Mouse (Mus musculus): ENCODE results near the gene Actg1. TPM values are rescaled to one million over a fixed set of nuclear protein-coding genes. Genes with fewer than 3 reads are reported as not detected.

Actg1 gene
- polyA plus RNA-seq, 1 experiment from 2014 or later = 1,136 TPM

DNA sequence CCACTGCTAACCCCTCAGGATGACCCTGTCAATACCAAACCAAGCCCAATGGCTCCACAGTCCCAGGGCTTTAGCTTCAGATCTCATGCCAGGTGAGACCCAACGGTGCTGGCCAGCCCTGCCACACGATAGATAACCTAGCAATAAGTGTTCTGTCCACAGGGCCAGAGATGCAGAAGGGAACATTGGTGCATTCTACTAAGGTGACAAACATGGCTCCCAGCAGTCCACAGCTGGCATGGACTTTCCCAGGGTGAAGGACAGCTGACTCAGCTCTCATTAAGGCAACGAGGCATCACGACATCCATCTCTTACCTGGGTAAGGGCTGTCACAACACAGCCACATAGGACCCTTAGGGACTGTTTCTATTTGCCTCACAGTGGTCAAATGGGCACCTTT, 32.8 kb upstream of the Actg1 start:
- peak overlapping the region; percentile 88 to 95 for H3K27ac ChIP-seq (replicated peaks in 1 of 2; ENCODE audit: control insufficient read depth in 1 of 2, insufficient read depth in 1 of 2, low read depth in 2 of 2, low read length in 2 of 2)

DNA sequence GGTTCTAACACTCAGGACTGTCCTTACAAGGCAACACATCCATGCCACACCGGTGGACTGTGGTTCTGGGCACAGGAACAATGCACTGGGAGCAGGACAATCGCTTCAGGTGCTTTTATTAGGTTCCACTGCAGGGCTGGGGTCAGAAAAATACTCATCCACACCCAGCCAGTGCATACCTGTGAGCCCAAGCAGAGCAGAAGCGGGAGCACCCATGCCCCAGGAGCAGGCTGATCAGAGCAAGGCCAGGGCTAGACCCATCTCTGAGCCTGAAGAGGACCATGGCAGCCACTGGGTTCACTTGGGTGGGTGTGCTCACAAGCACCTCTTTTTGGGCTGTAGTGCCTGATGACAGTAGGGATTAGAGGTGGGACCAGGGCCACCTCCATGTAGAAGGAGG, 31.9 kb upstream of the Actg1 start:
- Histone ChIP-seq H3K36me3 (ENCODE audit: control insufficient read depth, insufficient read depth, low read length) (peaks cover 75% of the 10 kb centered on the region), H3K9ac (ENCODE audit: low read length) (no peak overlapping the region), H3K4me1 (ENCODE audit: control insufficient read depth in 2 of 2, insufficient read depth in 2 of 2, low read length in 2 of 2) (peaks cover 25 to 53% of the 10 kb centered on the region in 2 experiments), H3K27ac (replicated peaks in 1 of 2; ENCODE audit: control insufficient read depth in 1 of 2, insufficient read depth in 1 of 2, low read depth in 2 of 2, low read length in 2 of 2) (no peak overlapping the region), H3K9me3 (ENCODE audit: control insufficient read depth, low read length) (no peaks in the 10 kb centered on the region), H3K4me2 (ENCODE audit: low read length) (no peak overlapping the region), H3K4me3 (ENCODE audit: control insufficient read depth in 1 of 2, insufficient read depth in 1 of 2, low read depth in 1 of 2, low read length in 2 of 2) (no peak overlapping the region), H3K27me3 (ENCODE audit: control insufficient read depth, insufficient read depth, low read length) (no peaks in the 10 kb centered on the region)
- 89% methylated on average over 3 of the region's 3 CpGs for WGBS
- ATAC-seq (ENCODE audit: insufficient number of reproducible peaks, insufficient read depth, low FRiP score, low read depth) = no peak

More for the DNA sequence above, 32.8 kb upstream of the Actg1 start:
- Histone ChIP-seq H3K36me3 (ENCODE audit: control insufficient read depth, insufficient read depth, low read length) (peaks cover 75% of the 10 kb centered on the region), H3K4me1 (ENCODE audit: control insufficient read depth in 2 of 2, insufficient read depth in 2 of 2, low read length in 2 of 2) (peaks cover 30 to 61% of the 10 kb centered on the region in 2 experiments), H3K4me2 (ENCODE audit: low read length) (no peak overlapping the region), H3K9ac (ENCODE audit: low read length) (peak overlapping the region; percentile 62), H3K4me3 (ENCODE audit: control insufficient read depth in 1 of 2, insufficient read depth in 1 of 2, low read depth in 1 of 2, low read length in 2 of 2) (no peak overlapping the region), H3K9me3 (ENCODE audit: control insufficient read depth, low read length) (no peaks in the 10 kb centered on the region), H3K27me3 (ENCODE audit: control insufficient read depth, insufficient read depth, low read length) (no peaks in the 10 kb centered on the region)
- 90% methylated on average over 4 of the region's 4 CpGs for WGBS
- ATAC-seq (ENCODE audit: insufficient number of reproducible peaks, insufficient read depth, low FRiP score, low read depth) = no peak

DNA sequence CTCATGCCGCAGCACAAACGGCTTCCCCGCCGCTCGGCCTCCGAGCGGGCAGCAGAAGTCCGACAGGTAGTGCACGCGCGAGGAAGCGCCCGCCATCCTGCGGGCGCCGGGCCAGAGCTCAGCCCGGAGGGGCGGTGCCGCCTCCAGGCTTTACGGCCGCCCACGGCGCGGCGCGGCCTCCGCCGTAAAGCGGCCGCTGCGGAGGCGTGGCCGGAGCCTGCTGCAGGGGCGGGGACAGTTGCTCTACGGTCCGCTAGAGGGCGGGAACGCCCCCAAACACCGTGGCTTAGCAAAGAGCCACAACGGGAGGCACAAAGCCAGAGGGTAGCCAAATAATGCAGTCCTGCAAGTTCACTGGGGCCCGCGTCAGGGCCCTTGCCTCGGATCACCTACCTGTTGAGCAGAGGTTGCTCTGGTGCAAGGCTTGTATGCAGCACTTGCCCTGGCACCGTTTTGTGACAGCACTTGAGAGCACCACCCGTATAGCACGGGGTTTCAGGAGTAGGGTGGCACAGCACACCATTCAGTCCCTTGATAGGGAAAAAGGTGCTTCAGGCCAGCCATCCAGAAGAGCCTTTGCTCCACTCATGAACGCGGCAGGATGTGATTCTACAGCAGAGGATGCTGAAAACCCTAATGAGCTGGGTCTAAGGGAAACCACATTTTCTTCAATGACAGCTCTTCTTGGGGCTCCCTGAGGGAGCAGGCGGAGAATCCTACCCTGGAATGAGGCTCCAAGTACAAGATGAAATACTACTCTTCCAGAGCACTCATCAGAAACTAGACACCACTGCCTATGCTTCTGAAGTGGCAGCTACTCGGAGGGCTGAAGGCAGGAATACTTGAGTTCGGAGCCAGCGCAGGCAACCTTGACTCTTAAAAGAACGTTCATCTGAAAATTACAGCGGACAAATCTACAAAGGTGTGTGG, 30.5 kb upstream of the Actg1 start, which contains the start of gene Faap100:
Gene Faap100 (minus strand): TSS at position 154 of the 930 bp plus-strand sequence.
- ATAC-seq (ENCODE audit: insufficient number of reproducible peaks, insufficient read depth, low FRiP score, low read depth) = peak; percentile 68
- peaks cover 75% of the 10 kb centered on the region for H3K36me3 ChIP-seq (ENCODE audit: control insufficient read depth, insufficient read depth, low read length)
- peak within 1 kb of the TSS; percentile 97 for H3K4me2 ChIP-seq (ENCODE audit: low read length)
- H3K9me3 ChIP-seq (ENCODE audit: control insufficient read depth, low read length) = no peaks in the 10 kb centered on the region
- H3K4me1 ChIP-seq (ENCODE audit: control insufficient read depth in 2 of 2, insufficient read depth in 2 of 2, low read length in 2 of 2) = peaks cover 28 to 59% of the 10 kb centered on the region in 2 experiments
- H3K9ac ChIP-seq (ENCODE audit: low read length) = peak within 1 kb of the TSS; percentile 89
- 8% methylated on average over 54 of the region's 54 CpGs for WGBS
- peak within 1 kb of the TSS; percentile 78 to 79 for H3K27ac ChIP-seq (replicated peaks in 1 of 2; ENCODE audit: control insufficient read depth in 1 of 2, insufficient read depth in 1 of 2, low read depth in 2 of 2, low read length in 2 of 2)
- H3K27me3 ChIP-seq (ENCODE audit: control insufficient read depth, insufficient read depth, low read length) = no peaks in the 10 kb centered on the region
- peak within 1 kb of the TSS; percentile 79 for H3K4me3 ChIP-seq (ENCODE audit: control insufficient read depth in 1 of 2, insufficient read depth in 1 of 2, low read depth in 1 of 2, low read length in 2 of 2)

DNA sequence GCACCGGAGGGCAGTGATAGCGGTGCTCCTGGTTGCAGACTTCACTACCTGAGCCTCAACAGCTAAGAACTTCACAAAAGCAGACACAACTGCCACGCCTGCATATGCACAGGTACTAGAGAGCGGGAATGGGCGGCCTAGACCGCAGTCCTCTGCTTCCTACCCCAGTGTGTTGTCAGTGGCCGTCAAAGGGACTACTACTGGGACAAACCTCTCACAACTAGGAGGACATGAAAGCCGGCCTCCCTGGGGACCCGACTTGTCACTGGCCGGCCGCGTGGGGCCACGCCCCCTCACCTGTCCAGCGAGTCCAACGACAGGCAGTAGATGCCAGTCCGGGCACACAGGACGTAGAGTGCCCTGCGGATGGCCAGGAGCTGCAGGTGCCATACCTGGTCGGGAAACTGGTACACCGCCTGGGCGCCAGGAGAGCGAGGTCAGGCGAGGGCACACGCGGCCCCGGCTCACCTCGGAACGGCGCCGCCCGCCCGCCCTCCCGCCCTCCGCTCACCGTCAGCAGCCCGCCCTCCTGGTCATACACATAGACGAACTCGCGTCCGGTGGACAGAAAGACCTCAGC, 29.8 kb upstream of the Actg1 start:
- WGBS = 2% methylated on average over 40 of the region's 40 CpGs
- H3K27ac ChIP-seq (replicated peaks in 1 of 2; ENCODE audit: control insufficient read depth in 1 of 2, insufficient read depth in 1 of 2, low read depth in 2 of 2, low read length in 2 of 2) = peak overlapping the region; percentile 6 to 78; a peak in 1 of 4 replicates
- H3K4me2 ChIP-seq (ENCODE audit: low read length) = peak overlapping the region; percentile 97
- no peaks in the 10 kb centered on the region for H3K27me3 ChIP-seq (ENCODE audit: control insufficient read depth, insufficient read depth, low read length)
- peak overlapping the region; percentile 79 for H3K4me3 ChIP-seq (ENCODE audit: control insufficient read depth in 1 of 2, insufficient read depth in 1 of 2, low read depth in 1 of 2, low read length in 2 of 2)
- peaks cover 26 to 61% of the 10 kb centered on the region in 2 experiments for H3K4me1 ChIP-seq (ENCODE audit: control insufficient read depth in 2 of 2, insufficient read depth in 2 of 2, low read length in 2 of 2)
- no peaks in the 10 kb centered on the region for H3K9me3 ChIP-seq (ENCODE audit: control insufficient read depth, low read length)
- H3K9ac ChIP-seq (ENCODE audit: low read length) = peak overlapping the region; percentile 89
- H3K36me3 ChIP-seq (ENCODE audit: control insufficient read depth, insufficient read depth, low read length) = peaks cover 75% of the 10 kb centered on the region
- ATAC-seq (ENCODE audit: insufficient number of reproducible peaks, insufficient read depth, low FRiP score, low read depth) = 0 out of 2 replicates have a peak, but pooled peaks have one; percentile 2

DNA sequence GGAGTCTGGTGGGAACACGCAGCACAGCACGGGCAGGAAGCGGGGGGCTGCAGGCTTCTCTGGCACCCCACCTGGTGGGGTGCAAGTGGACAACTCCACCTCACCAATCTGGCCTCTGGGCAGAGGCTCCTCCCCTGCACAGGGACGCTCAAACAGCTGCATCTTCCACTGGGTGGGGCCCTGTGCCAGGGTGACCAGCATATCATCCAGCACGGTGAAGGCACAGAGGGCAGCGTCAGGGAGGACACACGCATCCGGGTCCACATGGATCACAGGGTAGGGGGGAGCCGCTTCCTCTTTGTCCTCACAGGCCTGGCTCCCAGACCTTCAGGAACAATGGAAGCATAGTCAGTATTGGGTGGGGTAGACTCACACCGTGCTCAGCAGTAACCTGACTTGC, 29.0 kb upstream of the Actg1 start:
- ATAC-seq (ENCODE audit: insufficient number of reproducible peaks, insufficient read depth, low FRiP score, low read depth) = no peak
- Histone ChIP-seq H3K27me3 (ENCODE audit: control insufficient read depth, insufficient read depth, low read length) (no peaks in the 10 kb centered on the region), H3K4me2 (ENCODE audit: low read length) (peak overlapping the region; percentile 97), H3K9me3 (ENCODE audit: control insufficient read depth, low read length) (no peaks in the 10 kb centered on the region), H3K9ac (ENCODE audit: low read length) (peak overlapping the region; percentile 89), H3K4me3 (ENCODE audit: control insufficient read depth in 1 of 2, insufficient read depth in 1 of 2, low read depth in 1 of 2, low read length in 2 of 2) (peak overlapping the region; percentile 79), H3K4me1 (ENCODE audit: control insufficient read depth in 2 of 2, insufficient read depth in 2 of 2, low read length in 2 of 2) (peaks cover 23 to 55% of the 10 kb centered on the region in 2 experiments), H3K36me3 (ENCODE audit: control insufficient read depth, insufficient read depth, low read length) (peaks cover 75% of the 10 kb centered on the region), H3K27ac (replicated peaks in 1 of 2; ENCODE audit: control insufficient read depth in 1 of 2, insufficient read depth in 1 of 2, low read depth in 2 of 2, low read length in 2 of 2) (no peak overlapping the region)
- WGBS = 64% methylated on average over 10 of the region's 10 CpGs

DNA sequence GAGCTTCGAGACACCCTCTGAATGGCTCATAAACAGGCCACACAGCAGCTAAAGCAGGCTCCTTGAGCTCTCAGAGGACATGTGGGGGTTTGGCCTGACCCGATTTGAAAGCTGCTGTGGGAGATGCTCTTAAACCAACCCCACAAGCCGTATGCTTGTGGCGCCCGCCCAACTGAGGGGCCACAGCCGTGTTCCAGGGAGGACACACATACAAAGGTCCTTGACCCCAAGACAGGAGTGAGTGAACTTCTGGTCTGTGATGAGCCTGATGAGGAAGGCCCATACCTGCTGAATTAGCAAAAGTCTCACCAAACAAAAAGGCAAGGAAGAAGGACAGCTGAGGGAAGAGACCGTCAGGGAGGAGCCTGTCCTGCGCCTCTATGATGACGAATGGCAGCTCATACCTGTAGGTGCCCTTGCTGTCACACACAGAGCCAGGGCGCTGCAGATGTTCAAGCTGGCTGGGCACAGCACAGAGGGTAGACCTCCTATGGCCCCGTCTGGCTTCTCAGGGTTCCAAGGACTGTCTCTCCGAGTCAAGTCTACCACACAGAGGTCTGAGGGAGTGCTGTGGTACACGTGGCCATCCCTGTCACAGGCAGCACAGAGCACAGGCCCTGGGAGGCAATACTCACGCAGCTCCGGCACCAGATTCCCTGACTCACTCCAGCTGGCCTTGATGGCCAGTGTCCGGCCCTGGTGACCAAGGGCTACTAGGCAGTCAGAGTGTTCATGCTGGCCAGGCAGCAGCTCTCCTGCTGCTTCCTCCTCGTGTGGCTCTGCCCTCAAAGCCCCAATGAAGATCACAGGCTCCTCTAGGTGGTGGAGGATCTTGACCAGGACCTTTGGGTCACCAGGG, 28.2 kb upstream of the Actg1 start:
- no peak overlapping the region for H3K27ac ChIP-seq (replicated peaks in 1 of 2; ENCODE audit: control insufficient read depth in 1 of 2, insufficient read depth in 1 of 2, low read depth in 2 of 2, low read length in 2 of 2)
- no peak overlapping the region for H3K9ac ChIP-seq (ENCODE audit: low read length)
- no peaks in the 10 kb centered on the region for H3K27me3 ChIP-seq (ENCODE audit: control insufficient read depth, insufficient read depth, low read length)
- no peak overlapping the region for H3K4me3 ChIP-seq (ENCODE audit: control insufficient read depth in 1 of 2, insufficient read depth in 1 of 2, low read depth in 1 of 2, low read length in 2 of 2)
- no peak for ATAC-seq (ENCODE audit: insufficient number of reproducible peaks, insufficient read depth, low FRiP score, low read depth)
- 86% methylated on average over 17 of the region's 17 CpGs for WGBS
- peaks cover 75% of the 10 kb centered on the region for H3K36me3 ChIP-seq (ENCODE audit: control insufficient read depth, insufficient read depth, low read length)
- H3K4me2 ChIP-seq (ENCODE audit: low read length) = peak overlapping the region; percentile 97; the same call in 1 of the 2 replicates
- H3K9me3 ChIP-seq (ENCODE audit: control insufficient read depth, low read length) = no peaks in the 10 kb centered on the region
- peaks cover 17 to 47% of the 10 kb centered on the region in 2 experiments for H3K4me1 ChIP-seq (ENCODE audit: control insufficient read depth in 2 of 2, insufficient read depth in 2 of 2, low read length in 2 of 2)

DNA sequence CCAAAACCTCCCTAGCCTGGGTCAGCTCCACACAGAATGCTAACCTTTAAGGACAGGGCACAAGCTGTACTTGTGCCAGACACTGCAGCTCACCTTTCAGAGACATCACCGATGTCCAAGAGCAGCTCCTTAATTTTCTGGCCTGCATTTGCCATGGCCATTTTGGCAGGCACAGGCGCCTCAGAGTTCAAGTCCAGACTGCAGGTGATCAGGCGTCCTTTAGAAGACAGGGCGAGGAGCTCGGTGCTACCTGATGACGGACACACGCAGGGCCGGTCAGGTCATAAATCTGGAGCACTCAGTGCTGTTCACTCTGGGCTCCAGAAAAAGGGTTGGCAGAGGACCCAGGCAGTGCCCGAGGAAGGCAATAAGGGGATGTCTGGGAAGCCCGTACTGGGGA, 27.0 kb upstream of the Actg1 start:
- Histone ChIP-seq H3K4me1 (ENCODE audit: control insufficient read depth in 2 of 2, insufficient read depth in 2 of 2, low read length in 2 of 2) (peaks cover 10 to 40% of the 10 kb centered on the region in 2 experiments), H3K36me3 (ENCODE audit: control insufficient read depth, insufficient read depth, low read length) (peaks cover 74% of the 10 kb centered on the region), H3K4me2 (ENCODE audit: low read length) (no peak overlapping the region), H3K9ac (ENCODE audit: low read length) (no peak overlapping the region), H3K27ac (replicated peaks in 1 of 2; ENCODE audit: control insufficient read depth in 1 of 2, insufficient read depth in 1 of 2, low read depth in 2 of 2, low read length in 2 of 2) (no peak overlapping the region), H3K27me3 (ENCODE audit: control insufficient read depth, insufficient read depth, low read length) (no peaks in the 10 kb centered on the region), H3K9me3 (ENCODE audit: control insufficient read depth, low read length) (no peaks in the 10 kb centered on the region), H3K4me3 (ENCODE audit: control insufficient read depth in 1 of 2, insufficient read depth in 1 of 2, low read depth in 1 of 2, low read length in 2 of 2) (no peak overlapping the region)
- ATAC-seq (ENCODE audit: insufficient number of reproducible peaks, insufficient read depth, low FRiP score, low read depth) = no peak
- WGBS = 92% methylated on average over 10 of the region's 10 CpGs

All from heart, embryonic 14.5 days (tissue).